Comparison of ENCODE assay signal across 21 mouse cellular contexts in the genomic region with DNA sequence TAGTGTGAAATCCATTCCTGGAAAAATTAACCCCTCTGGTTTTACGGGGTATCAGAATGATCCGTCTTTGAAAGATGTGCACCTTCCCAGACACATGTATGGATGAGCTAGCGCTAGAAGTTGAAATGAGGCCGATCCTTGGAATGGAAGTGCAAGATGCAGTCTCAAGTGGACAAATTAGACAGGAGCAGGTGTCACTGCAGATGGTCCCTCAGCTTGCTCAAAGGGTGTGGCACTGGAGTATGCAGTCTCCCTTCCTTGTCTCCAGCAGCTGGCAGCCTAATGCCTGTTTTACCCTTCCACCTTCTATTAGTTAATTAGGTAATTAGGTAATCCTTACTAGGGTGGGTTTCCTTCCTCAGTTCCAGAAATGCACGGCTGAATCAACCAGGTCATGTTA.
"Had no signal": no experiment of that assay in that cellular context is flagged by ENCODE, and none has a peak within 500 bp of the region (broad histone marks: within the 10 kb centered on the region; RNA-seq: fewer than 3 reads in every experiment).

No protein-coding gene starts in this region.

- H3K9me3 ChIP-seq: lung, embryonic 15.5 days; megakaryocyte, embryonic 14.5 days; midbrain, embryonic 13.5 days; midbrain, embryonic 15.5 days; neural tube, embryonic 13.5 days; neural tube, embryonic 15.5 days had no signal

- H3K4me2 ChIP-seq: lung, embryonic 15.5 days; midbrain, embryonic 11.5 days; midbrain, embryonic 13.5 days; midbrain, embryonic 15.5 days; neural tube, embryonic 13.5 days; neural tube, embryonic 15.5 days had no signal

- H3K27me3 ChIP-seq: lung, embryonic 15.5 days; megakaryocyte, embryonic 14.5 days; midbrain, embryonic 15.5 days; neural tube, embryonic 13.5 days; neural tube, embryonic 15.5 days had no signal

- DNase-seq: liver, postnatal 0 days; lung, adult 2 months; lung, postnatal 14 days; lung, postnatal 36 days; retina, postnatal 1 day; right cerebral cortex, adult 18-20 months; right cerebral cortex, postnatal 25 days; right cerebral cortex, postnatal 4 days; spleen, adult 18-20 months; thymus, adult 18-20 months; thymus, postnatal 14 days; thymus, postnatal 36 days had no signal

- H3K27ac ChIP-seq: lung, embryonic 15.5 days; macrophage; midbrain, embryonic 13.5 days; midbrain, embryonic 15.5 days; neural tube, embryonic 13.5 days; neural tube, embryonic 15.5 days had no signal

- H3K4me3 ChIP-seq: lung, embryonic 15.5 days; megakaryocyte, embryonic 14.5 days; midbrain, embryonic 13.5 days; midbrain, embryonic 15.5 days; neural tube, embryonic 13.5 days; neural tube, embryonic 15.5 days had no signal

- H3K4me1 ChIP-seq: lung, embryonic 15.5 days; megakaryocyte, embryonic 14.5 days; midbrain, embryonic 13.5 days; neural tube, embryonic 13.5 days; neural tube, embryonic 15.5 days had no signal

- ATAC-seq: liver, postnatal 0 days; lung, postnatal 0 days; midbrain, embryonic 13.5 days; midbrain, embryonic 15.5 days had no signal

- H3K36me3 ChIP-seq: lung, embryonic 15.5 days; midbrain, embryonic 13.5 days; midbrain, embryonic 15.5 days; neural tube, embryonic 13.5 days; neural tube, embryonic 15.5 days had no signal

- H3K9ac ChIP-seq: liver, postnatal 0 days; lung, embryonic 15.5 days; midbrain, embryonic 13.5 days; midbrain, embryonic 15.5 days; neural tube, embryonic 13.5 days; neural tube, embryonic 15.5 days had no signal
